Comparison of ENCODE assay signal across 5 mouse cellular contexts in genomic region chr3:9465731-9466130, GRCm38 (mm10).
"Had no signal": no experiment of that assay in that cellular context is flagged by ENCODE, and none has a peak within 500 bp of the region (broad histone marks: within the 10 kb centered on the region; RNA-seq: fewer than 3 reads in every experiment).

No protein-coding gene starts in this region.

- H3K27ac ChIP-seq: limb, embryonic 10.5 days; liver, embryonic 15.5 days; midbrain, embryonic 10.5 days; midbrain, embryonic 15.5 days had no signal

- H3K9me3 ChIP-seq: limb, embryonic 10.5 days; liver, embryonic 15.5 days; midbrain, embryonic 15.5 days had no signal

- H3K4me1 ChIP-seq: limb, embryonic 10.5 days; midbrain, embryonic 10.5 days; midbrain, embryonic 15.5 days had no signal

- H3K4me3 ChIP-seq: limb, embryonic 10.5 days; liver, embryonic 15.5 days; midbrain, embryonic 10.5 days; midbrain, embryonic 15.5 days had no signal

- H3K4me2 ChIP-seq: liver, embryonic 11.5 days; liver, embryonic 15.5 days; midbrain, embryonic 15.5 days had no signal

- H3K36me3 ChIP-seq: liver, embryonic 15.5 days; midbrain, embryonic 15.5 days had no signal

- H3K27me3 ChIP-seq: liver, embryonic 15.5 days; midbrain, embryonic 15.5 days had no signal

- H3K9ac ChIP-seq: liver, embryonic 15.5 days; midbrain, embryonic 15.5 days had no signal
